Mouse (Mus musculus) heart, postnatal 0 days (tissue): ENCODE measurements around the gene 9130019O22Rik.
"Not testable (repeated sequence)": the region's sequence is repeated elsewhere in the genome, so short reads cannot be mapped to it uniquely, and the experiment has no call there.

Source experiments
- CTCF ChIP-seq: IDR thresholded peaks from 2 replicates; pipeline ENCODE4 v1.5.1; 2016; ENCODE audit warnings: antibody characterized with exemption, control low read depth, low read depth
- EP300 ChIP-seq: IDR thresholded peaks from 2 replicates; pipeline ENCODE4 v1.6.1; 2016; ENCODE audit warnings: antibody characterized with exemption, low read depth

- TF ChIP-seq CTCF, EP300: not testable (repeated sequence)
These were observed 45.1 kb downstream of the 9130019O22Rik start for GRCm38 (mm10) chr7:127341861-127342260.
